Comparison of ENCODE assay signal across 8 mouse cellular contexts in genomic region chr11:120236438-120237165, GRCm38 (mm10). TPM values are rescaled to one million over a fixed set of nuclear protein-coding genes. Genes with fewer than 3 reads are reported as not detected.
DNase-seq lines count a peak whose midpoint lies in the region; ATAC-seq and TF ChIP-seq lines count a peak whose summit lies in the region.

No protein-coding gene starts in this region.

- peak; percentile 30 for DNase-seq in thymus, adult 2 months
- no peak for DNase-seq in thymus, adult 18-20 months
- peak; percentile 83 to 85 for DNase-seq in cerebellum, postnatal 10 days
- peak; percentile 77 to 81 for DNase-seq in heart, adult 2 months
- DNase-seq in kidney, adult 9 months: peak; percentile 64
- DNase-seq in lung, postnatal 0 days (ENCODE audit: low spot score): peak; percentile 58
- DNase-seq in right cerebral cortex, postnatal 10 days (ENCODE audit: low spot score in 2 of 2): peak; percentile 83 to 86

- no peak for TF ChIP-seq POLR2A in thymus, adult 2 months (IDR thresholded peaks at IDR 0.05; ENCODE audit: control insufficient read depth, extremely low read depth, insufficient read depth, low read length, poor library complexity)
- no peak for TF ChIP-seq POLR2A in heart, adult 2 months (IDR thresholded peaks at IDR 0.05; ENCODE audit: insufficient read depth, low read depth, low read length)

- H3K27me3 ChIP-seq in thymus, adult 2 months (ENCODE audit: control insufficient read depth, insufficient read depth, low read length): no peaks in the 10 kb centered on the region; the same call in 1 of the 2 replicates
- no peaks in the 10 kb centered on the region for H3K27me3 ChIP-seq in heart, adult 2 months (ENCODE audit: control insufficient read depth, insufficient read depth, low read length)
- no peaks in the 10 kb centered on the region for H3K27me3 ChIP-seq in lung, postnatal 0 days (replicated peaks; ENCODE audit: insufficient read depth, low read length)

- intact Hi-C loops in heart, adult 2 months (cut with DNase I): no loop called here

- no peak overlapping the region for H3K27ac ChIP-seq in thymus, adult 2 months (ENCODE audit: control insufficient read depth, insufficient read depth, low read length)
- peak overlapping the region; percentile 93 for H3K27ac ChIP-seq in heart, adult 2 months
- H3K27ac ChIP-seq in lung, postnatal 0 days (ENCODE audit: low read length): peak overlapping the region; percentile 85

- no peak for ATAC-seq in lung, postnatal 0 days
- no peak for ATAC-seq in inflammation-experienced regulatory T-cells, adult 6 months

- H3K4me2 ChIP-seq in lung, postnatal 0 days (replicated peaks; ENCODE audit: low read depth, low read length): peak overlapping the region; percentile 98

- H3K4me3 ChIP-seq in thymus, adult 2 months (ENCODE audit: control insufficient read depth, insufficient read depth, low read length): peak overlapping the region; percentile 73
- peak overlapping the region; percentile 75 for H3K4me3 ChIP-seq in heart, adult 2 months
- peak overlapping the region; percentile 75 for H3K4me3 ChIP-seq in lung, postnatal 0 days (ENCODE audit: low read depth, low read length)

- peaks cover 41% of the 10 kb centered on the region for H3K4me1 ChIP-seq in thymus, adult 2 months (replicated peaks; ENCODE audit: control insufficient read depth, insufficient read depth, low read length)
- peaks cover 14% of the 10 kb centered on the region for H3K4me1 ChIP-seq in heart, adult 2 months (ENCODE audit: control insufficient read depth, insufficient read depth, low read length)
- peaks cover 28% of the 10 kb centered on the region; the same call in 1 of the 2 replicates for H3K4me1 ChIP-seq in lung, postnatal 0 days (ENCODE audit: insufficient read depth, low read depth, low read length)

- peak overlapping the region; percentile 99 for H3K9ac ChIP-seq in heart, adult 2 months (ENCODE audit: low read depth, low read length)
- peak overlapping the region; percentile 88 for H3K9ac ChIP-seq in lung, postnatal 0 days (replicated peaks; ENCODE audit: low read depth)

- no peaks in the 10 kb centered on the region for H3K9me3 ChIP-seq in lung, postnatal 0 days (ENCODE audit: low read length)

- WGBS in thymus, adult 2 months: under 1% methylated on average over 96 of the region's 96 CpGs
- WGBS in heart, adult 2 months: under 1% methylated on average over 81 of the region's 96 CpGs
- 2% methylated on average over 69 of the region's 96 CpGs for WGBS in lung, postnatal 0 days

- no peaks in the 10 kb centered on the region for H3K36me3 ChIP-seq in thymus, adult 2 months (ENCODE audit: control insufficient read depth, insufficient read depth, low read length)
- H3K36me3 ChIP-seq in heart, adult 2 months (ENCODE audit: control insufficient read depth, insufficient read depth, low read length): peaks cover 5% of the 10 kb centered on the region; the same call in 1 of the 2 replicates
- H3K36me3 ChIP-seq in lung, postnatal 0 days (ENCODE audit: insufficient read depth, low read length): no peaks in the 10 kb centered on the region

- H3K79me2 ChIP-seq in heart, adult 2 months (replicated peaks; ENCODE audit: control insufficient read depth, insufficient read depth, low read length): no peaks in the 10 kb centered on the region; the same call in 1 of the 2 replicates

- no peak for TF ChIP-seq CTCF in thymus, adult 2 months (IDR thresholded peaks at IDR 0.05; ENCODE audit: borderline replicate concordance, control insufficient read depth, extremely low read depth, insufficient read depth, low read length, poor library complexity)
- TF ChIP-seq CTCF in heart, adult 2 months (IDR thresholded peaks at IDR 0.05): no peak
- TF ChIP-seq CTCF in lung, postnatal 0 days (IDR thresholded peaks at IDR 0.05): no peak

- TF ChIP-seq EP300 in heart, adult 2 months (IDR thresholded peaks at IDR 0.05; ENCODE audit: insufficient read depth, low read depth, low read length): no peak
- no peak for TF ChIP-seq EP300 in lung, postnatal 0 days (IDR thresholded peaks at IDR 0.05)

RNA-seq across cellular contexts. Expression of gene Bahcc1, which starts 3.9 kb away (rescaled TPM):
- polyA plus RNA-seq in thymus, adult 2 months (2012; rRNA removed): 11.0 and 15.1 TPM in 2 replicates
- 1 to 10 TPM; 5.4 to 9.7 TPM for total RNA-seq in heart, adult 2 months (2021)
- 5.9 and 6.4 TPM in 2 replicates for polyA plus RNA-seq in heart, adult 2 months (2012; rRNA removed)
- 5.9 and 6.6 TPM in 2 replicates for polyA plus RNA-seq in lung, postnatal 0 days (2015; fragmentation: Nextera tagmentation; extraction: Ambion mirVana)
- polyA plus RNA-seq in inflammation-experienced regulatory T-cells, adult 6 months (2017; shearing (Covaris generic)): not detected

Comparison
In these comparisons a context has a peak if more than half of its experiments do, and no peak if none do; other contexts are left out.
1. DNase-seq: peak in thymus, adult 2 months (single experiment), cerebellum, postnatal 10 days (2 of 2), heart, adult 2 months (2 of 2), kidney, adult 9 months (single experiment), lung, postnatal 0 days (single experiment) and right cerebral cortex, postnatal 10 days (2 of 2); none in thymus, adult 18-20 months (0 of 2).
2. Peak in every context shown above with its lines, with median percentiles within 50 percentile points of each other: H3K4me3 ChIP-seq.